Mouse (Mus musculus) kidney, adult 2 months (tissue): ENCODE results near the gene Evi2.

Source experiments
- CTCF ChIP-seq: fragments of 200-500 bp; conservative IDR thresholded peaks from 2 replicates; pipeline ENCODE4 v1.5.1; 2011; ENCODE audit warnings: low read depth, mild to moderate bottlenecking, control low read depth, low read length, moderate library complexity, mixed read lengths; ENCODE audit not compliant: insufficient read depth, insufficient read length
- POLR2A ChIP-seq: fragments of 200-500 bp; IDR thresholded peaks from one replicate; pipeline ENCODE4 v1.6.1; 2011; ENCODE audit warnings: low read depth, low read length, control low read depth

GRCm38 (mm10) chr11:79524310-79524575 is 6.1 kb downstream of the Evi2 start:
- TF ChIP-seq CTCF (no peak), POLR2A (no peak)
